Mouse (Mus musculus) testis, adult 2 months (tissue): ENCODE data around the gene Negr1.

Experiments used
- CTCF ChIP-seq: fragments of 200-500 bp; IDR thresholded peaks from 2 replicates; pipeline ENCODE4 v1.5.1; 2012; ENCODE audit warnings: low read depth, mild to moderate bottlenecking, inconsistent platforms, low read length, moderate library complexity; ENCODE audit not compliant: control insufficient read depth, insufficient read depth, insufficient replicate concordance
- POLR2A ChIP-seq: fragments of 200-500 bp; IDR thresholded peaks from 2 replicates; pipeline ENCODE4 v1.6.1; 2012; ENCODE audit warnings: low read depth, mild to moderate bottlenecking, inconsistent platforms, low read length, moderate library complexity; ENCODE audit not compliant: control insufficient read depth

DNA sequence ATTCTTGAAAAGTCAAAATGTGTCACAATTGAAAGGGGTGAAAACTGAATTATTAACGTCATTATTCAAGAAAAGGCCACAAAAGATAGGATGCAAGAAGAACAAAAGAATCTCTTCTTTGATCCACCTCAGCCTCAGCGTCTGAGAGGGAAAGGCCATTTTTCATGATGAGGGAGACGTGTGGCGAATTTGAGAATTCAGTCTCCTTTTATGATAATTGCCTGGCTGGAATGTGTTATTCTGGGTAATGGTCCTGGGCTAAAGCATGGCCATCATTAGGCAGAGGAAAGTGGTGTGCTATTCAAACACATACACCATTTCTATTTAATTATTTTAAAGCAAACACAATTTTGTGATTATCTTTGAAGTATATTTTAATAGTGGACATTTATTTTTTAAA lies 663.3 kb downstream of the Negr1 start:
- TF ChIP-seq CTCF (no peak), POLR2A (no peak)
